Mouse (Mus musculus) limb, embryonic 14.5 days (tissue): ENCODE results near the gene Fbxl14. TPM values are rescaled to one million over a fixed set of nuclear protein-coding genes. Genes with fewer than 3 reads are reported as not detected.
A peak's percentile ranks its signal among the peaks of the same experiment; 100 is the strongest.
"Not testable (repeated sequence)": the region's sequence is repeated elsewhere in the genome, so short reads cannot be mapped to it uniquely, and the experiment has no call there.

Experiments used
- ATAC-seq: fragments of 200-750 bp; cut with Nextera tagmentation; 2 replicates; pipeline ENCODE4 v1.8.0; 2017; ENCODE audit warnings: low read depth, moderate number of reproducible peaks, moderate TSS enrichment; ENCODE audit not compliant: low FRiP score
- DNase-seq: peaks from one replicate; pipeline ENCODE4 v3.0.0-alpha.2; 2015; ENCODE audit warnings: low spot score
- H3K27ac ChIP-seq: fragments of 300-500 bp; sonication (generic); replicated peaks from 2 replicates; pipeline ENCODE4 v1.5.1; 2014; ENCODE audit warnings: low read depth, mild to moderate bottlenecking, low read length, moderate library complexity, mixed read lengths
- H3K27me3 ChIP-seq: fragments of 300-500 bp; sonication (generic); 2 replicates; pipeline ENCODE4 v1.6.1; 2014; ENCODE audit warnings: low read length, mixed read lengths; ENCODE audit not compliant: control insufficient read depth, insufficient read depth
- H3K36me3 ChIP-seq: fragments of 300-500 bp; sonication (generic); 2 replicates; pipeline ENCODE4 v1.6.1; 2014; ENCODE audit warnings: mild to moderate bottlenecking, low read length, moderate library complexity, mixed read lengths; ENCODE audit not compliant: control insufficient read depth, insufficient read depth
- H3K4me1 ChIP-seq: fragments of 300-500 bp; sonication (generic); 2 replicates; pipeline ENCODE4 v1.6.1; 2014; ENCODE audit warnings: antibody characterized with exemption, low read length, mixed read lengths; ENCODE audit not compliant: control insufficient read depth, insufficient read depth
- H3K4me2 ChIP-seq: fragments of 300-500 bp; sonication (generic); replicated peaks from 2 replicates; pipeline ENCODE4 v1.6.1; 2014; ENCODE audit warnings: low read depth, mild to moderate bottlenecking, low read length, moderate library complexity; ENCODE audit not compliant: severe bottlenecking
- H3K4me3 ChIP-seq: fragments of 300-500 bp; sonication (generic); replicated peaks from 2 replicates; pipeline ENCODE4 v1.5.1; 2014; ENCODE audit warnings: low read length
- H3K9ac ChIP-seq: fragments of 300-500 bp; sonication (generic); 2 replicates; pipeline ENCODE4 v1.6.1; 2014; ENCODE audit warnings: mild to moderate bottlenecking, low read depth, low read length, moderate library complexity; ENCODE audit not compliant: severe bottlenecking
- H3K9me3 ChIP-seq: fragments of 300-500 bp; sonication (generic); 2 replicates; pipeline ENCODE4 v1.6.1; 2016; ENCODE audit warnings: low read length; ENCODE audit not compliant: control insufficient read depth
- POLR2A ChIP-seq: fragments of 200-500 bp; IDR thresholded peaks from 2 replicates; pipeline ENCODE4 v1.8.0; 2012; ENCODE audit warnings: inconsistent platforms, mild to moderate bottlenecking, moderate library complexity, borderline replicate concordance; ENCODE audit not compliant: insufficient read depth, insufficient read length; ENCODE audit errors: extremely low read depth
- WGBS: fragments of 180-500 bp; shearing (Covaris S2); extraction: QIAGEN DNeasy Blood & Tissue Kit; methylation state at CpG from one replicate; pipeline ENCODE4 v1.1.7; 2014; 5-methylcytosine and 5-hydroxymethylcytosine counted together
- polyA plus RNA-seq, 2 experiments: library from polyadenylated mRNA; depleted of rRNA in 1 of 2; stranded (reverse) in 1 of 2; unstranded in 1 of 2; fragments of >200 nt; fragmentation: Nextera tagmentation in 1 of 2; extraction: Ambion mirVana in 1 of 2; gene quantifications; 2 replicates each; pipeline versions ENCODE4 v1.2.1 to v1.2.3; 2012 to 2014

Gene Fbxl14
- polyA plus RNA-seq (2012; rRNA removed) (39.1 and 56.2 TPM in 2 replicates), polyA plus RNA-seq (2014; fragmentation: Nextera tagmentation; extraction: Ambion mirVana) (5.2 and 6.4 TPM in 2 replicates)

- 0% methylated on average over 7 of the region's 101 CpGs for WGBS
- TF ChIP-seq POLR2A: no peak
- Histone ChIP-seq H3K4me3 (peak within 1 kb of the TSS; percentile 85), H3K4me1 (peaks cover 36% of the 10 kb centered on the region), H3K9ac (peak within 1 kb of the TSS; percentile 91), H3K36me3 (peaks cover 19% of the 10 kb centered on the region), H3K4me2 (peak within 1 kb of the TSS; percentile 99), H3K27ac (peak within 1 kb of the TSS; percentile 98), H3K9me3 (no peaks in the 10 kb centered on the region), H3K27me3 (no peaks in the 10 kb centered on the region)
- peak; percentile 82 for ATAC-seq
- DNase-seq: peak; percentile 13
These were observed at the start of gene Fbxl14 for GRCm38 (mm10) chr6:119479343-119479875. Gene Fbxl14, plus strand, starts transcription at chr6:119479668.

GRCm38 (mm10) chr6:119430508-119430907 is 49.0 kb upstream of the Fbxl14 start:
- Histone ChIP-seq H3K4me1 (no peaks in the 10 kb centered on the region), H3K9ac (no peak overlapping the region), H3K4me2 (no peak overlapping the region), H3K27ac (no peak overlapping the region), H3K4me3 (no peak overlapping the region), H3K27me3 (no peaks in the 10 kb centered on the region), H3K36me3 (peaks cover 16% of the 10 kb centered on the region), H3K9me3 (no peaks in the 10 kb centered on the region)
- no peak for TF ChIP-seq POLR2A
- DNase-seq (peak; percentile 37), ATAC-seq (no peak)
- 58% methylated on average over 2 of the region's 2 CpGs for WGBS

- TF ChIP-seq POLR2A: no peak
These were observed 47.6 kb upstream of the Fbxl14 start for GRCm38 (mm10) chr6:119431751-119432324.

GRCm38 (mm10) chr6:119434394-119434793 is 45.1 kb upstream of the Fbxl14 start:
- H3K9me3 ChIP-seq: no peaks in the 10 kb centered on the region
- ATAC-seq: no peak
- no peak overlapping the region for H3K4me2 ChIP-seq
- no peaks in the 10 kb centered on the region for H3K27me3 ChIP-seq
- no peak overlapping the region for H3K9ac ChIP-seq
- H3K4me1 ChIP-seq: no peaks in the 10 kb centered on the region
- 89% methylated on average over 4 of the region's 4 CpGs for WGBS
- no peak overlapping the region for H3K27ac ChIP-seq
- peaks cover 8% of the 10 kb centered on the region for H3K36me3 ChIP-seq
- no peak overlapping the region for H3K4me3 ChIP-seq
- DNase-seq: no peak
- TF ChIP-seq POLR2A: no peak

More at GRCm38 (mm10) chr6:119431751-119432324, 47.6 kb upstream of the Fbxl14 start:
- no peak overlapping the region for H3K9ac ChIP-seq
- 79% methylated on average over 6 of the region's 6 CpGs for WGBS
- H3K27me3 ChIP-seq: no peaks in the 10 kb centered on the region
- H3K9me3 ChIP-seq: no peaks in the 10 kb centered on the region
- peaks cover 16% of the 10 kb centered on the region for H3K36me3 ChIP-seq
- no peaks in the 10 kb centered on the region for H3K4me1 ChIP-seq
- no peak overlapping the region for H3K4me2 ChIP-seq
- DNase-seq: no peak
- no peak overlapping the region for H3K4me3 ChIP-seq
- no peak for ATAC-seq
- no peak overlapping the region for H3K27ac ChIP-seq

- Histone ChIP-seq H3K9ac (no peak overlapping the region), H3K4me3 (no peak overlapping the region), H3K4me2 (no peak overlapping the region), H3K36me3 (peaks cover 8% of the 10 kb centered on the region), H3K9me3 (no peaks in the 10 kb centered on the region), H3K4me1 (peaks cover 4% of the 10 kb centered on the region), H3K27ac (no peak overlapping the region), H3K27me3 (no peaks in the 10 kb centered on the region)
- no peak for ATAC-seq
- TF ChIP-seq POLR2A: no peak
- DNase-seq: no peak
- WGBS: 63% methylated on average over 8 of the region's 8 CpGs
These were observed 41.3 kb upstream of the Fbxl14 start for GRCm38 (mm10) chr6:119437894-119438761.

GRCm38 (mm10) chr6:119442729-119443128 is 36.7 kb upstream of the Fbxl14 start:
- 86% methylated on average over 5 of the region's 5 CpGs for WGBS
- not testable (repeated sequence) for ATAC-seq

More at GRCm38 (mm10) chr6:119442729-119443128, 36.7 kb upstream of the Fbxl14 start:
- H3K27me3 ChIP-seq, H3K4me3 ChIP-seq, DNase-seq, H3K9me3 ChIP-seq, H3K4me1 ChIP-seq, H3K9ac ChIP-seq, H3K27ac ChIP-seq, H3K4me2 ChIP-seq, H3K36me3 ChIP-seq: not testable (repeated sequence)
